Mouse (Mus musculus) erythroblast, embryonic 14.5 days (primary cell): Measurements from ENCODE around the gene Negr1. TPM values are rescaled to one million over a fixed set of nuclear protein-coding genes. Genes with fewer than 3 reads are reported as not detected.

Source experiments
- H3K27me3 ChIP-seq: 2 replicates; pipeline ENCODE4 v1.6.1; 2012; ENCODE audit warnings: inconsistent platforms; ENCODE audit not compliant: control insufficient read depth
- H3K36me3 ChIP-seq: 2 replicates; pipeline ENCODE4 v1.6.1; 2012; ENCODE audit warnings: mild to moderate bottlenecking, inconsistent platforms; ENCODE audit not compliant: control insufficient read depth
- H3K4me1 ChIP-seq: 2 replicates; pipeline ENCODE4 v1.6.1; 2012; ENCODE audit warnings: inconsistent platforms; ENCODE audit not compliant: control insufficient read depth
- H3K4me3 ChIP-seq: replicated peaks from 2 replicates; pipeline ENCODE3; 2012; ENCODE audit warnings: moderate library complexity, mild to moderate bottlenecking, inconsistent platforms
- H3K9me3 ChIP-seq: 2 replicates; pipeline ENCODE4 v1.6.1; 2012; ENCODE audit warnings: low read length, inconsistent platforms, mixed read lengths; ENCODE audit not compliant: control insufficient read depth
- GATA1 ChIP-seq: IDR thresholded peaks from 2 replicates; pipeline ENCODE4 v1.6.1; 2012; ENCODE audit warnings: low read length, inconsistent platforms, mixed read lengths
- TAL1 ChIP-seq: IDR thresholded peaks from 3 replicates; pipeline ENCODE4 v1.6.1; 2012; ENCODE audit warnings: low read length, inconsistent platforms, mixed read lengths
- polyA plus RNA-seq: library from polyadenylated mRNA; stranded (reverse); fragments of >175 nt; gene quantifications from 2 replicates; pipeline ENCODE4 v1.2.3, GENCODE M21; 2012

Gene Negr1
- polyA plus RNA-seq, 1 experiment = 0.02 TPM

DNA sequence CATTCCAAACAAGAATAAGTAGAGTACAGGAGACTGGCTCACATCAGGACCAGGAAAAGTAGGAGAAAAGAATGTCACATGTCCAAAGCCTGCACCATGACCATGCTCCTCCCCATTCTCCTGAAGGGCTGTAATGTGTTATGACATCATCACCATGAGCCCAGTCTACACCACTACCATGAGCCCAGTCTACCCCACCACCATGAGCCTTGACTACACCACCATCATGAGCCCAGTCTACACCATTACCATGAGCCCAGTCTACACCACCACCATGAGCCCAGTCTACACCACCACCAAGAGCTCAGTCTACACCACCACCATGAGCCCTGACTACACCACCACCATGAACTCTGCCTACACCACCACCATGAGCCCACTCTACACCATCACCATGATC, 174.7 kb downstream of the Negr1 start:
- Histone ChIP-seq H3K9me3 (peaks cover 4% of the 10 kb centered on the region; the same call in 1 of the 2 replicates), H3K4me3 (no peak overlapping the region), H3K36me3 (no peaks in the 10 kb centered on the region), H3K27me3 (no peaks in the 10 kb centered on the region), H3K4me1 (no peaks in the 10 kb centered on the region)
- TF ChIP-seq TAL1 (no peak), GATA1 (no peak)

DNA sequence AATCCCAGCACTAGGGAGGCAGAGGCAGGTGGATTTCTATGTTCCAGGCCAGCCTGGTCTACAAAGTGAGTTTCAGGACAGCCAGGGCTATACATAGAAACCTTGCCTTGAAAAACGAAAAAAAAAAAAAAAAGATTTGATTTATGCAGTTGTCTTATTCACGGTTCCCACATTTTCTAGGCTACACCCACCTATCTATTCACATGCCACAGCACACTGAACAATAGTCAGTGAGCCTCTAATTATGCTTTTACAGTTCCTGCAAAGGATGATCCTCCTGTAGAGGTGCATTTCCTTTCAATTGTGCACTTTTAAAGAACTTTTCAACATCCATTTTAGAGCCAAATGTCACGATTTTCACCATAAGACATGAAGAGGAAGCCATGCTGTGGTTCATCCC, 177.9 kb downstream of the Negr1 start:
- no peak overlapping the region for H3K4me3 ChIP-seq
- no peaks in the 10 kb centered on the region for H3K4me1 ChIP-seq
- H3K9me3 ChIP-seq = peaks cover 4% of the 10 kb centered on the region; the same call in 1 of the 2 replicates
- H3K27me3 ChIP-seq = no peaks in the 10 kb centered on the region
- H3K36me3 ChIP-seq = no peaks in the 10 kb centered on the region
- TF ChIP-seq GATA1 = no peak
- no peak for TF ChIP-seq TAL1

GRCm38 (mm10) chr3:156743266-156743665, 181.7 kb downstream of the Negr1 start:
- Histone ChIP-seq H3K4me1 (no peaks in the 10 kb centered on the region), H3K27me3 (no peaks in the 10 kb centered on the region), H3K36me3 (no peaks in the 10 kb centered on the region), H3K9me3 (peaks cover 5% of the 10 kb centered on the region; the same call in 1 of the 2 replicates), H3K4me3 (no peak overlapping the region)
- TF ChIP-seq TAL1 (no peak), GATA1 (no peak)

GRCm38 (mm10) chr3:156745218-156745770, 183.7 kb downstream of the Negr1 start:
- Histone ChIP-seq H3K27me3 (no peaks in the 10 kb centered on the region), H3K36me3 (no peaks in the 10 kb centered on the region), H3K4me3 (no peak overlapping the region), H3K4me1 (no peaks in the 10 kb centered on the region), H3K9me3 (peaks cover 5% of the 10 kb centered on the region; the same call in 1 of the 2 replicates)
- TF ChIP-seq GATA1 = no peak
- TF ChIP-seq TAL1 = no peak

DNA sequence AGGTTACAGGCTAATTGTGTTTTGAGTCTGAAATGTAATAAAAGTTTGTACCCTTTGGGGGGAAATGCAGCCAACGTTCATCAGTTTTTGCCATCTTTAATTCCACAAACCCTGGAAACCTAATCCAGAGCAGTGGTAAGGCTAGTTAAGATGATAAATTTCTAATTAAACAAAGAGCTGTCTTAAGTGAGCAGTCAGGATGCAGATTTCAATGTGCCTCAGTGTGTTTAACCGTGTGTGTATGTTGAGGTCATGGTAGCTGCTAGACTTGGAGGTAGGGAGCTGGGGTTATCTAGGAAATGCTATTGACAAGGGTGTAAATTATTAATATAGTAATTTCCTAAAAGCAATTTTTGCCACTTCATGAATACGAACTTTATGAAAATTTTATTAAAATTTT, 185.9 kb downstream of the Negr1 start:
- no peak for TF ChIP-seq TAL1
- no peak for TF ChIP-seq GATA1
- Histone ChIP-seq H3K27me3 (no peaks in the 10 kb centered on the region), H3K4me3 (no peak overlapping the region)

GRCm38 (mm10) chr3:156753780-156754373, 192.3 kb downstream of the Negr1 start:
- H3K9me3 ChIP-seq = peaks cover 2% of the 10 kb centered on the region; the same call in 1 of the 2 replicates
- no peaks in the 10 kb centered on the region for H3K27me3 ChIP-seq
- no peaks in the 10 kb centered on the region for H3K36me3 ChIP-seq
- no peak overlapping the region for H3K4me3 ChIP-seq
- H3K4me1 ChIP-seq = no peaks in the 10 kb centered on the region
- TF ChIP-seq TAL1 (no peak), GATA1 (no peak)

More for the DNA sequence above, 185.9 kb downstream of the Negr1 start:
- Histone ChIP-seq H3K9me3 (peaks cover 5% of the 10 kb centered on the region; the same call in 1 of the 2 replicates), H3K36me3 (no peaks in the 10 kb centered on the region), H3K4me1 (no peaks in the 10 kb centered on the region)

GRCm38 (mm10) chr3:156754790-156755530, 193.4 kb downstream of the Negr1 start:
- Histone ChIP-seq H3K4me1 (no peaks in the 10 kb centered on the region), H3K36me3 (no peaks in the 10 kb centered on the region), H3K9me3 (no peaks in the 10 kb centered on the region), H3K4me3 (no peak overlapping the region), H3K27me3 (no peaks in the 10 kb centered on the region)
- TF ChIP-seq GATA1 (no peak), TAL1 (no peak)

- no peaks in the 10 kb centered on the region for H3K27me3 ChIP-seq
- H3K9me3 ChIP-seq = no peaks in the 10 kb centered on the region
- TF ChIP-seq GATA1 = no peak
- no peak for TF ChIP-seq TAL1
- H3K4me1 ChIP-seq = no peaks in the 10 kb centered on the region
- H3K4me3 ChIP-seq = no peak overlapping the region
- H3K36me3 ChIP-seq = no peaks in the 10 kb centered on the region
Measured at GRCm38 (mm10) chr3:156765015-156765414, 203.4 kb downstream of the Negr1 start.

GRCm38 (mm10) chr3:156766171-156766845, 204.7 kb downstream of the Negr1 start:
- H3K9me3 ChIP-seq = no peaks in the 10 kb centered on the region
- H3K36me3 ChIP-seq = no peaks in the 10 kb centered on the region
- TF ChIP-seq TAL1 = no peak
- no peak for TF ChIP-seq GATA1
- no peaks in the 10 kb centered on the region for H3K4me1 ChIP-seq
- no peaks in the 10 kb centered on the region for H3K27me3 ChIP-seq
- H3K4me3 ChIP-seq = no peak overlapping the region
